Mouse (Mus musculus): ENCODE results near the gene Wdpcp.

DNA sequence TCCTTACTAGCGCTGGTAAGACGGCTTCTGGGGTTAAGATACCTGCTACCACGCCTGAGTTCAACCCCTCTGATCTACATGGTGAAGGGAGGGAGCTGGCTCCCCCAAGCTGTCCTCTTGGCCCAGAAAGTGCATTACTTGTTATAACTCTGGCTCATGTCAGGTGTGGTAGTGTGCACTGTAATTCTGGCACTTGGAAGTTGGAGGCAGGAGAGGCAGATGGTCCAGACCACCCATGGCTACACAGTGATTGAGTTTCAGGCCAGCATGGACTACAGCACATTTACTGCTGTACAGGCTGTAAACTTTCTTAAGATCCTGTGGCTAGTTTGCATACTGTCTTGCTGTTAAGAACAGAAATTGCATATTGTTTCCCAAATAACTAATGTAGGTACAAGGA is 322.7 kb downstream of the Wdpcp start:
- TF ChIP-seq CTCF (IDR thresholded peaks at IDR 0.05; ENCODE audit: low read depth) (no peak), EP300 (IDR thresholded peaks at IDR 0.05; ENCODE audit: low read depth) (no peak)
